Mouse (Mus musculus) left cerebral cortex, postnatal 36 days (tissue): ENCODE results near the gene Dennd2d. TPM values are rescaled to one million over a fixed set of nuclear protein-coding genes. Genes with fewer than 3 reads are reported as not detected.

Experiments used
- DNase-seq, 2 experiments: peaks; one replicate each; pipeline ENCODE4 v3.0.0; 2021 to 2022; ENCODE audit warnings: low spot score in 2 of 2, mixed read lengths in 1 of 2
- intact Hi-C: fragments of 180-260 bp; cut with DNase I; formaldehyde crosslinking; loops from one replicate; pipeline ENCODE4 v1.15.1; 2025
- total RNA-seq, 2 experiments: library from RNA; stranded (reverse); gene quantifications; 2 replicates each; pipeline ENCODE4 v1.2.3; 2021

Dennd2d gene
- total RNA-seq, 2 experiments from 2014 or later: 0.18 TPM; not detected in 1

DNA sequence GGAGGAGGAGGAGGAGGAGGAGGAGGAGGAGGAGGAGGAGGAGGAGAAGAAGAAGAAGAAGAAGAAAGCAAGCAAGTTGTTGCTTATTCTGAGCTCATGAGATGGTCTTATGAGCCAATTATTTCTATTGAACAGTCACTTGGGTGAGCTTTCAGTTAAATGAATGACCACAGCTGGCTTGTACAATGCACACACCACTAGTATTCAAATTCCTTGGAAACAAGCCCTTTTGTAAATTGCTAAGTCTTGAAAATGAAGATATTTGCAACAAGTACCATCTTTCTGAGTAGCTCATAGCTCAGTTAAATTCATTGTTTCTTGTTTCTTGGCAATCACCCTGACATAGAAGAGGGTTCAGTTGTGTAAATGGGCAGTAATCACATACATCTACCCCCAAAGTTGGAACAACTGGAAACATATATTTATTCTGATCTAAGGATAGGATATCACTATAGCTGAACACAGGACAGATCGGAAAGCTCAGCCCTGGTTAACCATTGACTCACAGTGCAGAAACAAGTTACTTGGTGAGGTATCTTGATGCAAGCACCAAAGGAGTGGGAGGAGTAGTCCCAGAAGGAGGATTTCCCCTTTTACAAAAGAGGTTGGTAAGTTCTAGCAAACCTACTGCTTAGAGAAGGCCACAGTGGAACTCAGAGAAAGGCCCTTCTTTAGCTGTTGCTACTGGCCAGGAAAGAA is 13.3 kb downstream of the Dennd2d start:
- intact Hi-C loops: no loop called here
- DNase-seq: no peak

DNA sequence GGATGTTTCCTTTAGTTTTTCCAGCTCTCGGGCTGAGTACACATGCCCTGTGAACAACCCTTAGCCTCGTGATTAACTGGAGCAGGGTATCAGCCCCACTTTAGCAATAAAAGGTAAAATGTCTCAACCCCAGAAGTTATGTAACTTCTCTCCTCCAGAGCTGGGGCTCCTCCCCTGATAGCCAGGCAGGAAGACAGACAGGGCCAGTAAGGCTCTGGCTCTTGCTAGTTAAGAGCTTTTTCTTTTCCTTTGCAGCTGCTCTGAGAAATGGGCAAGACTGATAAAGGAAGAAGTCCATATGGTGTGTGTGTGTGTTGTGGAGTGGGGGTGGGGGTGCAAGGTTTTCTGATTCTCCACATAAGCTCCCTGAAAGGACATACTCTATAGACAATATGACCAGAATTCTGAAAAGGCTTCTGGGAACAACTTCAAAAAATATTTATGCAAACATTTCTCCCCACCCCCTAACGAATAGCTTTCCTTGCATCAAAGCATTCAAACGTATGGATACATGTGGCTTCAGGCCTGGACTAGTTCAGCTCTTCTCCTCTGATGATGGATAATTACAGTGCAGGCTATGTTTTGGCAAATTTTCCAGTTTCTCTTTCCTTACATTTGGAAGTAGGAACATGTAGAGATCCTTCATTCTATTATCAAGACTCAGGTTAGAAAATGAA is 14.0 kb downstream of the Dennd2d start:
- DNase-seq: peak in 1 of 2 experiments; percentile 18
- intact Hi-C loops: no loop called here

DNA sequence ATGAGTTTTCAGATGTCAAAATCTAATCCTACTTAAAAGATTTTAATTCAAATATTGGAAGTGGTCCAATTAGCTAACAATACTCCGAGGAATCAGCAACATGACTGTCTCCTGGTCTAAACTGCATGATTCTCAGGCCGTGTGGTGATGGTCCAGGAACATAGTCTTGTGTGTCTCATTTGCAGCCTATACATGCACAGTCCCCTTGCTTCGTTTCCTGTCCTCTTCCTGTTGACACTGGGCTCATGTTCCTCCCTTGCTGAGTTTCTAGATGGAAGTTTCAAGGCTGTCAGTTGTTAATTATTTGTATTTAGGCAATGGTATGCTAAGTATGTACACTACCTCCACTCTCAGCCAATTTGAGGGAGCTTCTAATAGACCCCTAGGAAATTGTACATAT is 14.8 kb downstream of the Dennd2d start:
- DNase-seq: no peak
- intact Hi-C loops: no loop called here

DNA sequence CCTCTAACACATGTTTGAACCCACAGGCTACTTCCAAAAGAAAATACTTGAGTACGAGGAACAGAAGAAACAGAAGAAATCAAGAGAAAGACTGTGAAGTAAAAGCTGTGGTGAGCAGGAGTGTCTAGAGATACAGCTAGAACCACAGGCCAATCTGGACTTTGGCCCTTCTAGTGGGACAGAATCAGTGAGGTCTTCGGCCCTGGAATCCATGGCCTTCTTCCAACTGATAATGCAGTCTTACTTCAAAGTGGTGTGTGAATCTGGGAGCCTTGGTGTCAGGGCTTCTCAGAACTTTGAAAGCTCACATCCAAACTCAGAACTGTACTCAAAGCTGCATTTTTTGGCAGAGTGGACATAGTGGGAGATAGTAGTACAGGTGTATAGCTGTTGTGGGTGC is 18.3 kb downstream of the Dennd2d start:
- intact Hi-C loops: no loop called here
- no peak for DNase-seq

- intact Hi-C loops: no loop called here
- DNase-seq: no peak
Observed at GRCm38 (mm10) chr3:106502892-106503291, 20.7 kb downstream of the Dennd2d start.

DNA sequence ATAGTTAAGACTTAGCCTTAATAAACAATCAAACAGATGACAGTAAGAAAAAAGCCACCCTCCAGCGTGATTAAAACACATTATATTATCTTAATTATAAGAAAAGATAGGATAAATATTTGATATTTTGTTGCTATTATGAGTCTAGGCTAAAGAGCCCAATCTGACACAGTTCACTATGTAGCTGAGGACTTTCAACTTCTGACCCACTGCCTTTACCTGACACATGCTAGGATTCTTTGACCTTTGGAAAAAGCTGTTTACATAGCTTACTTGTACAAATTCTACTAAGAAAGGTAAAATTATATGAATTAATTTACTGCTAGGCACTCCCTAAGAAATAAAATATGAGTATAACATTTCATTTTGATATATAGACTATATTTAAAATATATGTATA is 28.5 kb downstream of the Dennd2d start:
- intact Hi-C loops: no loop called here
- no peak for DNase-seq

GRCm38 (mm10) chr3:106515016-106515415 is 32.8 kb downstream of the Dennd2d start:
- intact Hi-C loops: no loop called here

DNA sequence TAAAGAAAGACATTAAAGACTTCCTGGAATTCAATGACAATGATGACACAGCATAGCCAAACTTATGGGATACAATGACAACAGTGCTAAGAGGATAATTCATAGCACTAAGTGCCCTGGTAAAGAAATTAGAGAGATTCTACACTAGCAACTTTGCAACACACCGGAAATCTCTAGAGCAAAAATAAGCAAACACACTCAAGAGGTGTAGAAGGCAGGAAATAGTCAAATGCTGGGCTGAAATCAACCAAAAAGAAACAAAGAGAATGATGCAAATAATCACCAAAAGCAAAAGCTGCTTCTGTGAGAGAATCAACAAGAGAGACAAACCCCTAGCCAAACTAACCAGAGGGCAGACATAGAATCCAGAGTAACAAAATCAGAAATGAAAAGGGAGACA is 40.5 kb downstream of the Dennd2d start:
- intact Hi-C loops: no loop called here
- DNase-seq: no peak

More at GRCm38 (mm10) chr3:106515016-106515415, 32.8 kb downstream of the Dennd2d start:
- DNase-seq: no peak

DNA sequence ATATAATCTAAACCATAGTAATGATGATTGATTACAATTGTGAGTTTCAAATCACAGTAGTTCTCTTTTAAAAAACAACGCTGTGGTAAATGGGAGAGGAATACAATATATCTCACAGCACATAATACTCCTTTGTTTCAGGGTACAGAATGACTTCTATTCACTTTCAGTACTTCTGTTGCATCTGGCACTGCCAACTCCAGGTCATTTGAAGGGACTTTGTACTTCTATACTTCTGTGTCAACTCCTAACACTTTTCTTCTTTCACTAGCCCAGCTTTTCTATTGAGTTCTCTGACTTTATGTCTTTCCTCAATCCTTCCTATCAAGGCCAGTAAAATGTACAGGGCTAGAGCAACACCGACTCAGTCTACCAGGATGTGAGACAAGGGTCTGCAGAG is 44.2 kb downstream of the Dennd2d start:
- intact Hi-C loops: no loop called here
- DNase-seq: no peak

DNA sequence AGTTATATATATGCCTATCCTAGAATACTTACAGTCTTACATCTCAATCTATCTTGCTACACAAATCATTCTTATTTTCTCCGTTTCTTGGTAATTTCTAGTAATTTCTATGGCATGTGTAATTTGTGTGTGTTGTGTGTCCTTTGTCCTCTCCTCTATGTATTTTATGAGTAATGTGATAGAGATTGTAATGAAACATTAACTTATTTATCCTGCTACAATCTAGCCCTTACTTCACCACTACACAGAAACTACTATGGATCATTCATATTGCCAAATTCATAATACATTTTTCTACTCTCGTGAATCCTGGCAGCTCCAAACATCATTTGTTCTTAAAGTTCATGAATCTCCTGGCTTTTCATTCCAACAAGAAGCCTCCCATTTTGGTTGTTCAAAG is 45.8 kb downstream of the Dennd2d start:
- intact Hi-C loops: no loop called here

DNA sequence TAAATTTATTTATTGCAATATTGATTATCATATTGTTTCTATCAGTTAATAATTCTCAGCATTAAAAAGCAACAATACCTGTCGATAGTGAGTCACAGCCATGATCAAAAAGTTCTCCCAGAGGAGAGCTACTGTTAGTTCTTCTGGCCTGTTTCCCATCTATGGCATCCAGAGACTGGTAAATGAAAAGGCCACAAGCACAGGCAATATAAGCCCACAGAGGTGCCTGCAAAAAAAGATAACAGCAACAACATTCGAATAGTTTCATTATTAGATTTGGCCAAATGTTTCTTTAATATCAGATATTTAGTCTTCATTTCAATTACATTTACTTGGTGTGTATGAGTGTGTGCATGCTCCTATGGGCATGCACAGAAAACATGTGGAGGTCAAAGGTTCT is 51.1 kb downstream of the Dennd2d start:
- intact Hi-C loops: no loop called here
- no peak for DNase-seq

More for the DNA sequence above, 45.8 kb downstream of the Dennd2d start:
- DNase-seq: no peak

DNA sequence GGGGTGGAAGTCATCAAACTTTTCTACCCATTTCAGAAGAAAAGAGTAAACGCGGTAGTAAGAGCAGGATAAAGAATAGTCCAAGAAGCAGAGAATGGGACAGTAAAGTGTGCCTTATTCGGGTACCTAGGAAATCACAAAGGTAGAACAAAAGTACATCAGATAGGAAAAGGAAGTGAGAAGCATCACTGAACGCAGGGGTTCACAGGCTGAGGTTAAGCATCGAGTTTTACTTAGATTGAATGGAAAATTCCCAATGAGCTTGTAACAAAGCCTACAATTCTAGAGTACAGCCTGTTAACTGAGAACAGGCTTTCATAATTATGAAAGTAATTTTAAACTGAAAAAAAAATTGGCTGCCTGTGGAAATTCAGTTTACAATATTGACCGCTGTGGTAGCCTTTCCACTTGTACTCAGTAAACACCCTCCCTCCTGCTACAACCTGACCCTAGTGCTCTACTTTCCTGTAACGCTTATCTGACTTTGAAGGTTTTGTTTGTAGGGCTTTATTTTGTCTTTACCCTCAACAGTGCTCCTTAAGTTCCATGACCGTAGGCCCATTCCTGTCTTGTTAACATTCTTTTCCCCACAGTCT is 62.6 kb downstream of the Dennd2d start:
- DNase-seq: no peak
- intact Hi-C loops: no loop called here

- peak; percentile 90 to 92 for DNase-seq
- intact Hi-C loops: no loop called here
Observed at GRCm38 (mm10) chr3:106547171-106547923, 65.1 kb downstream of the Dennd2d start, which contains the start of the genes Dram2 and Cept1. Dram2 (plus strand) TSS chr3:106547798. Cept1 (minus strand) TSS chr3:106547802.

DNA sequence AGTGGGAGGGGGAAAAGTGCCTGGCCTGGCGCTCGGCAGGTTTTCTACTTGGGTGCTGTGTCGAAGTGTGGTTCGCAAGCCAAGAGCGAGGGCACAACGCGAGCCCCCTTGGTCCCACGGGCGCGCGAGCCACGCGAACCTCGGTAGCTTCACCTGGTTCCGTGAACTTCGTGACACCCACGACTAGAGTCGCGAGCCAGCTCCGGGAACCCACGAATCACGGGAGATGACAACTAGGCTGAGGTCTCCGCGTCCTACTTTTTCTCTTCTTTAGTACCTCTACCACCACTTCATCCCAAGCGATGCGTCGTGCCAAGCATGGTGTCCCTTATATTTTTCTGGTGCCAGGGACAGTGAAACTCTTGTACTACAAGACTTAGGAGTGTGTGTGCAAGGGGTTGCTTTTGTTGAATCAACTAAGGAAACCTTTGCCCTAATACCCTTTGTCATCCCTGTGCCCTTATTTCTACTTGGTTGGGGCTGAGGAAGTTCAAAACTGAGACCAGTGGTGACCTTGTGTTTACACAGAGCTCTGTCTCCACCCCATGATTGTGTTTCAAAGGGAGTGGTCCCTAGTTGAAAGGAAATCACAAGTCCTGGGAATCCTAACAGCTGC is 65.8 kb downstream of the Dennd2d start:
- DNase-seq: no peak
- intact Hi-C loops: loop anchor here (2.0 kb wide), 1 partner anchor 175 kb away; no protein-coding TSS in a partner anchor

GRCm38 (mm10) chr3:106548971-106549370 is 66.8 kb downstream of the Dennd2d start:
- intact Hi-C loops: loop anchor here (2.0 kb wide), 1 partner anchor 174 kb away; no protein-coding TSS in a partner anchor
- DNase-seq: no peak

Other genes with a start within 250 kb of the Dennd2d start
- gene Chil6, start 76.2 kb upstream of the Dennd2d start, total RNA-seq: not detected
- gene Dram2, start 65.4 kb downstream of the Dennd2d start, total RNA-seq: 10 to 100 TPM; 32.3 to 37.7 TPM
- gene Cept1, start 65.4 kb downstream of the Dennd2d start, total RNA-seq: 10 to 100 TPM; 40.7 to 45.3 TPM
- gene Lrif1, start 202.6 kb downstream of the Dennd2d start, total RNA-seq: 10 to 100 TPM; 20.9 to 21.5 TPM